Mouse (Mus musculus) ovary, postnatal 10 days (tissue): ENCODE results near the gene Hoxb5.

Experiments used
- DNase-seq: peaks from one replicate; pipeline ENCODE4 v3.0.0; 2022; ENCODE audit warnings: low spot score

The Hoxb5 gene

GRCm38 (mm10) chr11:96319071-96319902 is 16.2 kb downstream of the Hoxb5 start:
- no peak for DNase-seq

GRCm38 (mm10) chr11:96319910-96320309 is 16.8 kb downstream of the Hoxb5 start:
- DNase-seq: no peak

GRCm38 (mm10) chr11:96320688-96321087 is 17.6 kb downstream of the Hoxb5 start:
- no peak for DNase-seq

- DNase-seq: no peak
These were observed 18.7 kb downstream of the Hoxb5 start for GRCm38 (mm10) chr11:96321846-96322245.

DNA sequence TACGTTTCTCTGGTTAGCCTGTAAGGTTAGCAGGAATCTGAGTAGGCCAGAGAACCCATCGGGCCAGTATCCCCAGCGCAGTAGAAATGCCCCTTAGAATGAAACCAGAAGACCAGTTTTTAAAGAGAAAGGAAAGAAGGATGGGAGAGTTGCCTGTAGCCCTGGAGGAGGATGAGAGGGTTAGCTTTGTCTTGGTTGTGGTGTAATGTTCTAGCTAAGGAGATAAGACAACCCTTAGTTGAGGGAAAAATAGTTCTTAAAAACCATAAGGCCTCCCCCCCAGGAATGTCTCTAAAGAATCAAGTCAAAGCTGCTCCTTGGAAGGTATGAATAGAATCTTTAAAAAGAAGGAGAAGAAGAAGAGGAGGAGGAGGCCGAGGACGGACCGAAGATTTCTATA is 19.6 kb downstream of the Hoxb5 start:
- no peak for DNase-seq

DNA sequence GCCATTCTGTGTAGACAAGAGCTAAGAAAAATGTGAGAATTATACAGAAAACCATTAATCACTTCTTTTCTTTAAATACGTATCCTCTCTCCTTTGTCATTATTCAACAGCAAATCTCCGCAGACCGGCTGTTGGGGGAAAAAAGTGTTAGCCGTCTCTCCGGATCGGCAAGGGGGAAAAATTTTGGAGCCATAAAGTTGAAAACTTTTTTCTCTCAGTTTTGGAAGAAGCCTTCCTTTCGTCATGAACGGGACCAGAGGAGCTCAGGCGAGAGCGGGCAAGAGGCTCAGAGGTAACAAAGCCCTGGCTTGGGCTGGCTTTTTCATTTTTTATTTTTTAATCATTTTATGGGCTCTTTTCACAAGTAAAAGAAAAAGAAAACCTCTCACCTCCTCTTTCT is 20.0 kb downstream of the Hoxb5 start, which contains the start of gene Hoxb3:
Hoxb3 (plus strand) TSS at position 173 of the 400 bp plus-strand sequence.
- DNase-seq: no peak

- no peak for DNase-seq
These were observed 21.0 kb downstream of the Hoxb5 start for GRCm38 (mm10) chr11:96324125-96324524.

DNA sequence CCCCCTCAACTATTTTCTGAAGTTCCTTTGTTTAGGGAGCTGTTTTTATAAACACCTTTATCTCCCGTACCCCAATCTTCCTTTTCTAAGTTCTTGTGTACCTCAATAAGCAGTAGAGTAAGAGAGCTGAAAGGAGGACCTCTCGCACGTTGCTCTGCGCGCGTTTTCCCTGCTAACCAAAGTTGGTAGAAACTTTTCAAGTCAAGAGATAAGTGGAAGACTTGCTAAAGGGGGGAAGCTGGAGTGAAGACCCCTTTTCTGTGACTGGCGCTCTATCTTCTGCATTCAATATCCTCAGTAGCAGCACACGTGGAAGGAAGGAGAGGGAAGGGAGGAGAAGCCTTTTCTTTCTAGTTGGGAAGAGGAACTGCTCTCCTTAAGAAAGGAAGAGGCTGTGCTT is 21.8 kb downstream of the Hoxb5 start:
- no peak for DNase-seq

GRCm38 (mm10) chr11:96325747-96326212 is 22.6 kb downstream of the Hoxb5 start:
- no peak for DNase-seq

DNA sequence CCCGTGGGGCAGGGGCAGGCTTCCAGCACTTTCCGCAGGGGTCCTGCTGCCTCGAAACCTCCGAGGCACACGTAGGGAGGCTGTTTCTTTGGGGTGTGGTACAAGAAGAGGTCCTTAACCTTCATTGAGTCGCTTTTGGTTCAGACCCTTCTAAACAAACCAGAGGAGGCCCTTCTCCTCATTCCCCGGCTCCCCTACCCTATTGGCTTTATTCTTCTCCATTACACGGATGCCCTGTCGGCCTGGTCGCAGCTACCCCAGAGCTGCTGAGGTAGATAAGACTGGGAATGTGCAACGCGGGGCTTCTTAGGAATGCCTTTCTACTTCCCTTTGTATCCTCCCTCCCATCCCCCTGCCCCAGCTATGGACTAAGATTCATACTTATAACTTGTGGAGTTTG is 23.6 kb downstream of the Hoxb5 start:
- DNase-seq: no peak

DNA sequence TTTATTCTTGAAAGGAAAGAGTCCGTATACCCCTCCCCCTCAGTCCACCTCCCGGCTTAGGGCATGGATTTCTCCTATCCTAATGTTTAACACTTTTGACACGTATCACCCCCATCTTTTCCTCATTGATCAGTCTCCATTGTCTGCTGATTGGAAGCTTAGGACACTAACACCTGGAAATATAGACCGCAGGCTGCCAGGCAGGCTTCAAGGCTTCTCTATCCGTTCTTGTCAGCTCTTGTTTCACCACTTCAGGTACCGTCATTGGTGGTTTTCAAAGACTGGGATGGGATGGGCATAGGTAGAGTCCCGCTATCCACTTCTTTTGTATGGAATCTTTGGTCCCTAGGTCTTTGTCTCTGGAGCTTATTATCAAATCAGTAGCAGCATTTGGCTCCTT is 24.0 kb downstream of the Hoxb5 start:
- DNase-seq: no peak

- no peak for DNase-seq
These were observed 24.6 kb downstream of the Hoxb5 start for GRCm38 (mm10) chr11:96327750-96328149.

- DNase-seq: no peak
These were observed 25.5 kb downstream of the Hoxb5 start for GRCm38 (mm10) chr11:96328605-96329004.

GRCm38 (mm10) chr11:96332105-96332504 is 29.0 kb downstream of the Hoxb5 start:
- no peak for DNase-seq

- DNase-seq: no peak
These were observed 29.5 kb downstream of the Hoxb5 start for GRCm38 (mm10) chr11:96332618-96333032.

DNA sequence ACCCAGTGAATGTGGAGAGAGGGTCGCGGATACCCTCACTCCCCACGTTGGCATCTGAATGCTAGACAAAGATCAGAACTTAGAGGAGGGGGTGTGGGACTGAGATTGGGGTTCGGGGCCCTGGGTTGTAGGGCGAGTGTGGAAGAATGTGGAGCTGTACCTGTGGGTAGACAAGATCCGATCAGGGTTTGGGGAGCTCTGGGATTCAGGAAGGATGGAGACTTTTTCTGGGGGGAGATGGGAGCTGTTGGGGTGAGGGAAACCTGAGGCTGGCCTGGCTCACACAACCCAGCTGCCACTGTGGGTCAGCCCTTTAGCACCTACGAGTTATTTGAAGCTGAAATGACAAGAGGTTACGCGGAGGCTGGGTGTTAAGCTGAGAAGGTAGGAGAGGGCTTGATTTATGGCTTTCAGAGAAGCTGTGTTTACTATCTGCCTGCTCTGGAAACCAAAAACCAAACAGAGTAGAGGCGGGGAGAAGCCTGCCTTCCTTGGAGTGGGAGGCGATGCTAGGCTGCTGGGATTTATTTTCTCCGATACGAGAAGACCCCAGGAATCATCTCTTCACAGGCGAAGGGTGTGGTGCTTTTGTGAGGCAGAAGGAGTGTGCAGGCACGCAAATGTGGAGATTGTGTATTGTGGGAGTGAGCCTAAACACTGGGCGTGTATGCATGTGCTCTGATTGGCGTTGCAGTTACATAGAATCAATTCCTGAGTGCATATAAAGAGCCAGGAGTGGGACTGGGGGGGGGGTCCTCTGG is 30.3 kb downstream of the Hoxb5 start:
- no peak for DNase-seq

DNA sequence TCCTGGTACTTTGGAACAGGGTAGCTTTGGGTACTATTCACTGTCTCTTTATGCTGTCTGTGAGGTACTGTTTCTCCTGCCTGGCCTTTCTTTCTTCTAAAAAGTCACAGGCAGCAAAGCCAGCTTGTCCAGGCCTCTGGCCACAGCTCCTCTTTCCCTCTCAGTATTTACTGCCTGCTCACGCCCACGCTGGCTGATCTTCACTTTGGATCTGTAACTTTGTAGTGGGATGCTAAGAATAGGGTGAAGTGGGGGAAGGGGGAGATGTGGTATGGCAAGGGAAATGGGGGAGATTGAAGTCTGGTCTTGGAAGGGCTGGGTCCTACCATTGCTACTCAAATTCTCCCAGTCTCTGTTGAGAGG is 30.8 kb downstream of the Hoxb5 start:
- DNase-seq: no peak

DNA sequence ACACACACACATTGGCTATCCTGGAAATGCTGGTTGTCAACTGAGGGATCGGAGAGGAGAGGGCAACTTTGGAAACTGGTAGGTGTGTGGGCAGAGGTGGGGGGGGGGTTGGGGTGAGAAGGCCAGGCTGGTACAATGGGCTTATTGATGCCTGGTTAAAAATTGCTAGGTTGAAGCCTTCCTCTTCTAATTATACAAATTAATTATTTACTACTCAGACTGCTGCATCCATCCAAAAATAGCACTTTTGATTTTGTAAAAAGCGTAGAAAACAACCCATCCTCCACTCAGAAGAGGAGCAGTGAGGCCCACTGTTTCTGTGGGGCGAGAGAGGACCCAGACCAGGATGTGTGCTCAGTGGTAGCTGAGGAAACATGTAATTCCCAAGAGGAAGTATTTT is 31.9 kb downstream of the Hoxb5 start:
- no peak for DNase-seq

- DNase-seq: no peak
These were observed 33.5 kb downstream of the Hoxb5 start for GRCm38 (mm10) chr11:96336597-96336996.

DNA sequence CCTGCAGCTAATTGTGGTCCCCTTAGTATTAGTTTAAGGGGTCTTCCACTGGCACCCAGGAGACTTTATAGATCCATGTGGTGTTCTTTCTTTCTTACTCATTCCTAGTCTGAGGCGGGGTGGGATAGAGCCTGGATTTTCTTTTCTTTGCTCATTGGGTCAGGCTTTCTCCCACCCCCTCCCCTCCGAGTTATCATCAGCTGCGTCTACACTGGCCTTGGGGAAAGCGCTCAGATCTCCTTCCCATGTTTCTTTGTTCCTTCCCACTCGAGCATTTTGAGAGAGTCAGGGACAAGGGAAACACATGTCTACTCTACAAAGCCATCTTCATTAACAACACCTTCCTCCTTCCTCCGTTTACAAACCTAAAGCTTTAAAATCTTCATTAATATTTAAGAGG is 33.9 kb downstream of the Hoxb5 start:
- no peak for DNase-seq

DNA sequence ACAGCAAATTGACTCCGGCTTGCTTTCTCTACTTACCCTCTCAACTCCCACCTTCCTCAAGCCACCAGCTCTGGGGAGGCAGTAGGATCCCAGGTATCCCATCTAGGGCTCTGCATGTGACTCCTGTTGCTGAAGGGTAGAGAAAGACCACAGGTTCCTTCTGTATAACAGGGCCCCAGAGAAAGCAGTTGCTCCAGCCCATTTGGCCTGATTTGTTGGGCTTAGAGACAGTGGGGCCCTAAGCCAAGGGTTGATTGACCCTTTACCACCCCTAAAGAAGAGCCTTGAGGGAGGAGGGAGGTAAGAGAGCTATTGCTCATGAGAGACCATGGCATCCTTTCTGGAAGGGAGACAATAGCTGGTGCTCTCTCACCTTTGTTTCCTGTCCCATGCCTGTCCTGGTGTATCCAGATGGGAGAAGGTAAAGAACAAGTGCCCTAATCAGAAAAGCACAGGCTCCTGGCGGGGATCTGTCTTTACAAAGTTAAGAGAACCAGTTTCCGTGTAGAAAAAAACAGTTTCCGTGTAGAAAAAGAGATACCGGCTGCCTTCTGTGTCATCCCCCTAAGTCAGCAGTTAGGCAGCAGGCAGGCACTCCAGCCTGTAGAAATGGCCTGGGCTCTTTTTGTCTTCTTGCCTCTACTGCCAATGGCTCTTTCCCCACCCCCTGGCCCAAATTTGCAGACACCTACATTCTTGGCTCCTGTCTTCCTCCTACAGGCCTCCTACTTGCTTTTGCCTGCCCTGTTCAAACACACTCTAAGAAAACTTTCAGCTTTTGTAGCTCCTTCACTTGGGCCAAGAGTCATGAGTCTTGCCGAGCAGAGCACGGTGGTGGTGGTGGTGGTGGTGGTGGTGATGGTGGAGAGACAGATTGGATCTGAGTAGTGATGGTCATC is 36.1 kb downstream of the Hoxb5 start:
- no peak for DNase-seq

GRCm38 (mm10) chr11:96340698-96341365 is 37.7 kb downstream of the Hoxb5 start:
- no peak for DNase-seq
